Mouse (Mus musculus) heart, postnatal 4 days (tissue): ENCODE data around the gene Arl3. TPM values are rescaled to one million over a fixed set of nuclear protein-coding genes. Genes with fewer than 3 reads are reported as not detected.
"Not testable (repeated sequence)": the region's sequence is repeated elsewhere in the genome, so short reads cannot be mapped to it uniquely, and the experiment has no call there.

Experiments used
- DNase-seq: peaks from one replicate; pipeline ENCODE4 v3.0.0; 2021
- total RNA-seq, 2 experiments: library from RNA; stranded (reverse); gene quantifications; 2 replicates each; pipeline ENCODE4 v1.2.3; 2021

Arl3 gene
- total RNA-seq, 2 experiments from 2014 or later = 29.6 to 31.1 TPM

DNA sequence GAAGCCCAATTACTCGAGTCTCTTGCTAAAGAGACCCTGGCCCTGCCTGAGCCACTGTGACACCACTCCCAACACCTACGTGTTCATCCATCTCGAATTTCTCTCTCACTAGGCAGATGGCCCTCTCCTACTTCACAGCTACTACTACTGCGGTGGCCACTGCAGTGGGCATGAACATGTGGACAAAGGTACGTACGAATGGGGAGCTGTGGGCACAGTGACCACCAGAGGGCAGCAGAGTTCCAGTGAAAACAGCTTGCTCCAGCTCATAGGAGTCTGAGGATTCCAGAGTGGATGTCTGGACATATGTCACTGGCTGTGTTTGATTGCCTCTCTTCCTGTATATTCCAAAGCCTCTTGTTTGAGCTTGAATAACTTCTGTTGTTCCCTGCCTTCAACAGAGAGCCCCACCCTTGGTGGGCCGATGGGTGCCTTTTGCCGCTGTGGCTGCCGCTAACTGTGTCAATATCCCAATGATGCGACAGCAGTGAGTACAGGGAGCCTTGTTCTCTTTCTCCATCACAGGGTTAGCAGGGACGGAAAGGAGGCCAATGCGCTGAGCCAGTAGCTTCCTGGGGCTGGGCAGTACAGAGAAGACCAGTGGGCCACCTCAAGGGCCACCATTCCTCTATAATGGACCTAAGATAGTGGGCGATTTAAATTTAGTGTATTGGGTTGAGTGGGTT lies 15.0 kb upstream of the Arl3 start:
- DNase-seq = peak; percentile 94

DNA sequence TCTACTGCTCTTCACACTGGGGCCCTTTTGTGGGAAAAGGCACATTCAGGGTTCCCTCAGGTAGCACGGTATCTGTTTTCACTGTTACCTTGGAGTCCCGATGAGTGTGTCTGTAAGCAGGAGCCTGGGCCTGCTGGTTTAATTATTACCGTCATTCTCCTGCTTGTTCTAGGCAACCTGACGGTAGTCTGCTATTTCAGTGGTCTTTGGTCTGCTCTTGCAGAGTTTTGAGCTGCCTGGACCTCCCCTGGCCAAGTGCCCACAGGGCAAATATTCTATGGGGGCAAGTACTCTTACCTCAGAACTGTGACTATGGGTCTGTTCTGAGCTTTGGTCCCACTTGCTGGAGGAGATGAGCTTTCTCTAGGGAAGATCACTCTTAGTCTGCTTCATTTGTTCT lies 2.2 kb upstream of the Arl3 start:
- no peak for DNase-seq

GRCm38 (mm10) chr19:46573990-46574389 lies 992 bp upstream of the Arl3 start:
- DNase-seq = no peak

DNA sequence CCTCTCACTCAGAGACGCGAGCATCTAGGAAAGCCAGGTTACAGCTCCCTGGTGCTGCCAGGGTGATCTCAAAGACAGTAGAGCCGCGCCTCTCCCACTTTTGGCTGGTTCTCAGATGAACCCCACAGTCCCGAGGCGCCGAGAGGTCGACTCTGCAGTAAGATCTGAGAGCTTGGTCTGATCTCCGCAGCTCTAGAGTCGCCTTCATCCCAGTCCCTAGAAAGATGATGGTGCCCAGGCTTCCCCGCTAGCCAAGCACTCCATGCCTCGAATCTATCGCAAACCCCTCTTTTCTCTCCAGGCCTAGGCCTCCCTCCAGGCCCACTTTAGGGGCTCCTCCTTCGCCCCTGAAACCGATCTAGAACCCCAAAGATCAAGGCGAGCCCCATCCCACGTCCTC lies 450 bp downstream of the Arl3 start:
- DNase-seq = no peak

GRCm38 (mm10) chr19:46571878-46572244 lies 1.1 kb downstream of the Arl3 start:
- DNase-seq = no peak

DNA sequence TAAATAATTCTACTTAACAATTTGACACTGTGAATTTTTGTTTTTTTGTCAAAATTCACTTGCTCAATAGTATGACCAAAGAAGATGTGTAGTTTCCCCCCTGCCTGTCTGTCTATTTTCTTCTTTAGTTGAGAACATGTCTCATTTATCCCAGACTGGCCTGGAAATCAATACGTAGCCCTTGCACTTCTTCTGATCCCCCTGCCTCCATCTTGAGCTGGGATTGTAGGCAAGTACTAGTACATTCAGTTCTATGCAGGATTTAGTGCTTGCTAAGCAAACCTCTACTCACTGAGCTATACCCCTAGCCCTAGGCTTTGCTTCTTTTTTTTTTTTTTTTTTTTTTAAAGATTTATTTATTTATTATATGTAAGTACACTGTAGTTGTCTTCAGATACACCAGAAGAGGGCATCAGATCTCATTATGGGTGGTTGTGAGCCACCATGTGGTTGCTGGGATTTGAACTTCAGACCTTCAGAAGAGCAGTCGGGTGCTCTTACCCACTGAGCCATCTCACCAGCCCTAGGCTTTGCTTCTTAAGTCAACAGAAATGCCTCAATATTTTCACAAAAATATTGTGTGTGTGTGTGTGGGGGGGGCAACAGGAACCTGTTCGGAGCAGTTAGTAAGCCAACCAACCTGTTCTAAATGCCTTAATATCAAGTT lies 1.7 kb downstream of the Arl3 start:
- DNase-seq = not testable (repeated sequence)

- DNase-seq = no peak
Observed at GRCm38 (mm10) chr19:46564043-46564462, 8.9 kb downstream of the Arl3 start.

- no peak for DNase-seq
Observed at GRCm38 (mm10) chr19:46563603-46564002, 9.4 kb downstream of the Arl3 start.

DNA sequence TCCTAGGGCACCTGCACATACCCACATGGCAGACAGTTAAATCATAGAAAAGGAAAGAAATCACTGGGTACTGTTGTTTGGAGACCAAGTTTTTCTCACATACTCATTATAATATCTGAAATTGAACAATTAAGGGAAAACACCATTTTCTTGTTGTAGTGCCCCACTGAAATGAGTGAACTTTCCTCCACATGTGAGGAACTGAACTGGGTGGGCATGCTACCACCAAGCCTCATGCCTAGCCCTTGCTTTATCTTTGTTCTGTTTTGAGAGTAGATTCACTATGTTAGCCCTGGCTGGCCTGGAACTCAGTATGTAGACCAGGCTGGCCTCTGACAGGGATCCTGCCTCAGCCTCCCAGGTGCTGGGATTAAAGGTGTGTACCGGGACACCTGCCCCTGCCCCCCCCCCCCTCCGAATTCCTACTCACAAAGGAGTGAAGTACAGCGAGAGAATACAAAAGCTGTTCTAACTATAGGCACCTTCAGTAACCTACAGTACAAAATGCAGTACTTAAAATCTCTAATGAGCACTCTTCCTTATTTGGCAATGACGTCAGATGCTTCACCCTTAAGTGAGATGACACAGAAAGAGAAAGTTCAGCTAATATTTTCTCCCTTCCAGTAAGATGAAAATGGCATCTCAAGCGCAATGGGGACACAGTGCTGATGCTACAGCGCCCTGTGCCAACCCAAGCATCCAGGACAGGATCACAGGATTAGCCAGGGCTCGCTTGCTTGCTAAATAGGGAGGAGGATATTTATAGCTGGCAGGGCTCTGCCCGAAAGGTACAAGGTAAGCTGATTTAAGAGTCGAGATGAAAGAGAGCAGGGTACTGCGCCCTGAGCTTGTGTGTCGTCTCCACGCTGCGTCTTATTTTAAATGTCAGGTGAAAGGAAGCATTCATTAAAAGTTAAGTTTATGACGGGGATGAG lies 10.2 kb downstream of the Arl3 start:
- peak; percentile 39 for DNase-seq

DNA sequence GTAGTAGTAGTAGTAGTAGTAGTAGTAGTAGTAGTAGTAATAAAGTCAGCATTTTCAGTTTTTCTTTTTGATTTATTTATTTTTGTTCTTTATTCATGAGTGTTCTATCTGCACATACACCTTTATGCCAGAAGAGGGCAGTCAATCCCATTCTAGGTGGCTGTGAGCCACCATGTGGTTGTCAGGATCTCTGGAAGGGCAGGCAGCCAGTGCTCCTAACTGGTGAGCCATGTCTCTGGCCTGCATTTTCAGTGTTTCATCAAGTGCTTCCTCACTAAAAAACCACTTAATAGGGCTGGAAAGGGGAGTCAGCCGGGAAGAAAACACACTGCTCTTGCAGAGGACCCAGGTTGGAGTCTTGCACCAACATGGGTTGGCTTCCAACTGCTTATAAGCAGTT lies 10.9 kb downstream of the Arl3 start:
- peak; percentile 75 for DNase-seq

- DNase-seq = no peak
Observed at GRCm38 (mm10) chr19:46558631-46559030, 14.4 kb downstream of the Arl3 start.

GRCm38 (mm10) chr19:46558009-46558408 lies 15.0 kb downstream of the Arl3 start:
- DNase-seq = no peak

- DNase-seq = peak; percentile 73
Observed at GRCm38 (mm10) chr19:46553541-46553955, 19.4 kb downstream of the Arl3 start.

DNA sequence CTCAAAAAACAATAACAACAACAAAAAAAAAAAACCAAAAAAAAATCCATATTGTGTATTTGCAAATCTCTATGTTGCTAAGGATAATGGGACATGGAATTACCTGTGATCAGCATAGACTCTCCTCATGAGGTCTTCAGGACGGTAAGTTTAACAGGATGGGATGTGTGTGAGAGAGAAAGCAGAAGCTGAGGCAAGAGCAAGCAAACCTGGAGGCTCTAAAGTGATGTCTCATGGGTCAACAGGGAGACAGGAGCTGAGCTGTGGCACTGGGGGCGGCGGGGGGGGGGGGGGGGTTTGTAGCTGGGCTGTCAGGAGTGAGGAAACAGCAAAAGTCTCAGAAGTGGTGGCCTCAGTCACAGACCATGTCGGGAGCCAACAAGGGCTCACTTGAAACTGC lies 20.5 kb downstream of the Arl3 start:
- DNase-seq = no peak

- no peak for DNase-seq
Observed at GRCm38 (mm10) chr19:46550385-46550784, 22.6 kb downstream of the Arl3 start.

DNA sequence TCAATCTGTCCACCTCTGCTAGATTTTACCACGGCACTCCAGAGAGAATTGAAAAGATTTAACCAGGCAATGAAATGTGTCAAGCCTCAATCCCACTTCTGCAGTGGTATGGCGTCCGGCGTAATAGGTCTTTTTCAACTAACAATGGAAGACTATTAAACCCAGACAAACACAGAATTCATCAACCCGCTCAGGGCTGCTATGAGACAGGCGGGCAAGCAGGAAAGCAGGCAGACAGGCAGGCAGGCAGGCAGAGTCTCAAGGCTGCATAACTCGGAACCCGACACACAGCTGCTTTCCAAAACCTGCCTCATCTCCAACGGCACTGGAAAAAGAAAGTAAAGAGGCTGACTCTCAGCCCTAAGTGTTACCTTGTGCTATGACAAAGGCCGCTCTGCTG lies 24.9 kb downstream of the Arl3 start:
- no peak for DNase-seq

- DNase-seq = no peak
Observed at GRCm38 (mm10) chr19:46547565-46547964, 25.4 kb downstream of the Arl3 start.

- DNase-seq = no peak
Observed at GRCm38 (mm10) chr19:46542750-46543149, 30.2 kb downstream of the Arl3 start.

- no peak for DNase-seq
Observed at GRCm38 (mm10) chr19:46538213-46538612, 34.8 kb downstream of the Arl3 start.

DNA sequence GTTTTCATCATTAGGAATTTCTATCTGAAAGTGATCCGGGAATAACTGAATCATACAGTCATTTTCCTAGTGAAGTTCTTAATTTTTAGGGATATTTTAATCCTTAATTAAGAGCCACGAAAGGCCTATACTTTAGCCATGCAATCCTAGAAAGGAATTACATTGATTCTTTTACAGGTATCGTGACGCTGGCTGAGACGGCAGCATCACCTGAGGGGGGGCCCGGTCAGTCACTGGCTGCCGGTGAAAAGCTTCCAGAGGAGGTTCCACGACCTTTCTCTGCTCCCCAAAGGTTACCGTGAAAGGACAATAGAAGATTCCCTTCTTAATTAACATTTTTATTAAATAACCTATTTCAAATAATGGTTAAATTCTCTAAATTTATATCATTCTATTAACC lies 35.6 kb downstream of the Arl3 start:
- DNase-seq = no peak

GRCm38 (mm10) chr19:46534542-46535098 lies 38.4 kb downstream of the Arl3 start:
- no peak for DNase-seq

- DNase-seq = no peak
Observed at GRCm38 (mm10) chr19:46533525-46533924, 39.5 kb downstream of the Arl3 start.

- DNase-seq = no peak
Observed at GRCm38 (mm10) chr19:46533066-46533465, 39.9 kb downstream of the Arl3 start.
